Mouse (Mus musculus): ENCODE results near the gene Gm47283.

- TF ChIP-seq CTCF (IDR thresholded peaks at IDR 0.05 in 2 of 3, conservative IDR thresholded peaks at IDR 0.05 in 1 of 3; ENCODE audit: control insufficient read depth in 1 of 3, insufficient read depth in 1 of 3, low read depth in 2 of 3, low read length in 3 of 3, poor library complexity in 1 of 3, severe bottlenecking in 1 of 3), result no peak
- TF ChIP-seq HCFC1 (IDR thresholded peaks at IDR 0.05; ENCODE audit: low read depth, low read length), result no peak
- no peak for TF ChIP-seq MYC (IDR thresholded peaks at IDR 0.05; ENCODE audit: low read depth, low read length)
- no peak for TF ChIP-seq ZMIZ1 (IDR thresholded peaks at IDR 0.05; ENCODE audit: low read depth, low read length)
- TF ChIP-seq NRF1 (IDR thresholded peaks at IDR 0.05; ENCODE audit: insufficient read depth, low read depth, low read length, poor library complexity, severe bottlenecking), result no peak
- TF ChIP-seq USF1 (IDR thresholded peaks at IDR 0.05; ENCODE audit: low read depth, low read length), result no peak
- TF ChIP-seq CHD1 (IDR thresholded peaks at IDR 0.05; ENCODE audit: low read depth, low read length), result no peak
- TF ChIP-seq RCOR1 (IDR thresholded peaks at IDR 0.05; ENCODE audit: low read depth, low read length), result no peak
- no peak for TF ChIP-seq MAFK (IDR thresholded peaks at IDR 0.05; ENCODE audit: borderline replicate concordance, low read depth, low read length)
- no peak for TF ChIP-seq EP300 (IDR thresholded peaks at IDR 0.05; ENCODE audit: low read depth in 1 of 2, low read length in 2 of 2)
- TF ChIP-seq ELF1 (IDR thresholded peaks at IDR 0.05; ENCODE audit: low read depth, low read length), result no peak
Measured at GRCm38 (mm10) chrY:90743811-90744220, 40.7 kb upstream of the Gm47283 start.

Data from MEL (cell line).